Mouse (Mus musculus): ENCODE measurements around the gene Xpr1. TPM values are rescaled to one million over a fixed set of nuclear protein-coding genes. Genes with fewer than 3 reads are reported as not detected.

The Xpr1 gene
- polyA plus RNA-seq, 1 experiment from 2014 or later, result 92.5 TPM

DNA sequence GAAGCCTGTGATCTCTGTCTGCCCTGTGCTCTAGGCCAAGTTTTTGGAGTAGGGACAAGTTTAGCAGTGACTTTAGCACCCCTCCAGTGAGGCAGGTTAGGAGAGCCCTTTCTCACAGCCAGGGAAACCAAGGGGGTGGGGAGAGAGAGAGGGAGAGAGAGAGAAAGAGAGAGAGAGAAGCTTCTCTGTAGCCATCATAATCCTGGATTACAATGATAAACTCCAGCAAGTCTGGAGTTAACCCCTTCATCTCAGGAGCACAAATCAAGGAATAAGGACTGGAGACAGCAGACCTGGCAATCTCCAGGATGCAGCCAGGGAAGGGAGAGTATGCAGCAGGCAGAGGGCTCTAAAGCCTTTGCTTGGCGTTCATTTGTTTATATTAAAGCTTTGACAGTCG lies 181.6 kb downstream of the Xpr1 start:
- H3K36me3 ChIP-seq (ENCODE audit: control insufficient read depth, insufficient read depth), result no peaks in the 10 kb centered on the region
- H3K4me1 ChIP-seq (replicated peaks; ENCODE audit: control insufficient read depth, insufficient read depth, low read length), result peaks cover 53% of the 10 kb centered on the region
- no peak overlapping the region for H3K4me3 ChIP-seq (replicated peaks; ENCODE audit: low read length)
- WGBS, result 18% methylated on average over 2 of the region's 2 CpGs
- H3K27ac ChIP-seq (ENCODE audit: low read length), result no peak overlapping the region
- no peaks in the 10 kb centered on the region for H3K9me3 ChIP-seq (ENCODE audit: control insufficient read depth, low read length)
- no peak overlapping the region; the same call in 1 of the 2 replicates for H3K9ac ChIP-seq (replicated peaks; ENCODE audit: low read depth, low read length)
- H3K4me2 ChIP-seq (ENCODE audit: low read length), result no peak overlapping the region
- H3K27me3 ChIP-seq (replicated peaks; ENCODE audit: control insufficient read depth, insufficient read depth, low read length), result no peaks in the 10 kb centered on the region
- no peak for ATAC-seq

- H3K4me2 ChIP-seq (ENCODE audit: low read length), result peak overlapping the region; percentile 19; the same call in 1 of the 2 replicates
- ATAC-seq, result peak; percentile 65
- H3K4me1 ChIP-seq (replicated peaks; ENCODE audit: control insufficient read depth, insufficient read depth, low read length), result peaks cover 62% of the 10 kb centered on the region
Measured at GRCm38 (mm10) chr1:155233931-155234607, 183.1 kb downstream of the Xpr1 start.

DNA sequence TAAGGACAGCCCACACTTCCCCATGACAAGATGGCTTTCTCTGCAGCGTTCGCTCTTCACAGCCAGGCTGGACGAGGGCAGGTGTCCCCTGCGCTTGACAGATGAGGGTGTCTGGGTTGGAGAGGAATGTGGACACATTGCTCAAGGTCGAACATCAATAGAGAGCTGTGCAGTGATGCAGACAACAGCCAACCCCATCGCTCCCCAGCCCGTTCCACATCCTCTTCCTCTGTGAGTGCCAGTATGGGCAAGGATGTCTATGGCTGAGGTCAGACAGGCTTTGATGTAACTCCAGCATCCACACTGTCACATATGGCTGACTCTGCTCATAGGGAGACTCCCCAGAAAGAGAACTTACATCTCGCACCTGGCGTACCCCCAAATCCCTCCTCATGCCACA lies 183.8 kb downstream of the Xpr1 start:
- Histone ChIP-seq H3K27me3 (replicated peaks; ENCODE audit: control insufficient read depth, insufficient read depth, low read length) (no peaks in the 10 kb centered on the region), H3K4me3 (replicated peaks; ENCODE audit: low read length) (no peak overlapping the region), H3K9ac (replicated peaks; ENCODE audit: low read depth, low read length) (peak overlapping the region; percentile 41; the same call in 1 of the 2 replicates), H3K27ac (ENCODE audit: low read length) (peak overlapping the region; percentile 94), H3K9me3 (ENCODE audit: control insufficient read depth, low read length) (no peaks in the 10 kb centered on the region), H3K4me2 (ENCODE audit: low read length) (no peak overlapping the region), H3K36me3 (ENCODE audit: control insufficient read depth, insufficient read depth) (no peaks in the 10 kb centered on the region), H3K4me1 (replicated peaks; ENCODE audit: control insufficient read depth, insufficient read depth, low read length) (peaks cover 62% of the 10 kb centered on the region)
- ATAC-seq, result 0 out of 2 replicates have a peak, but pooled peaks have one; percentile 9
- WGBS, result 77% methylated on average over 9 of the region's 9 CpGs

More at GRCm38 (mm10) chr1:155233931-155234607, 183.1 kb downstream of the Xpr1 start:
- Histone ChIP-seq H3K4me3 (replicated peaks; ENCODE audit: low read length) (no peak overlapping the region), H3K9ac (replicated peaks; ENCODE audit: low read depth, low read length) (peak overlapping the region; percentile 41), H3K27ac (ENCODE audit: low read length) (peak overlapping the region; percentile 94), H3K27me3 (replicated peaks; ENCODE audit: control insufficient read depth, insufficient read depth, low read length) (no peaks in the 10 kb centered on the region), H3K9me3 (ENCODE audit: control insufficient read depth, low read length) (no peaks in the 10 kb centered on the region), H3K36me3 (ENCODE audit: control insufficient read depth, insufficient read depth) (no peaks in the 10 kb centered on the region)
- WGBS, result 5% methylated on average over 14 of the region's 14 CpGs

DNA sequence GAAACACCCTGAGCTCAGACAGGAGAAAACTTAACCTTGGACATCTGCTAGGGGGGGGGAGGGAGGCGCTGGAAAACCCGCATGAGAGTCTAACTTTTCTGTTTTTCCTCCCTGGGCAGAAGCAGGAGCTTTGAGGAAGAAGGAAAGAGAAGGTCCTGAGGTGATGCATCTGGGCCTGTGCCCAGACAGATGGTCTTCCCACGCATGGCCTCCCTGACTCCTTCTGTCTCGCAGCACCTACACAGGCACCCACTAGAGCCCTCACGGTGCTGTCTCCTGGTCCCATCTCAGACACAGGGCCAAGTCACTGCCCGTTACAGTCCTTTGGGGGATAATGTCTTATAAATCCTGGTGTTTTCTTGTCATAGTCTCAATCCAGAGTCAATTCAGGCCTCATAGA lies 184.4 kb downstream of the Xpr1 start:
- H3K27me3 ChIP-seq (replicated peaks; ENCODE audit: control insufficient read depth, insufficient read depth, low read length), result no peaks in the 10 kb centered on the region
- peaks cover 62% of the 10 kb centered on the region for H3K4me1 ChIP-seq (replicated peaks; ENCODE audit: control insufficient read depth, insufficient read depth, low read length)
- no peak overlapping the region for H3K4me3 ChIP-seq (replicated peaks; ENCODE audit: low read length)
- H3K27ac ChIP-seq (ENCODE audit: low read length), result peak overlapping the region; percentile 8
- no peak overlapping the region for H3K4me2 ChIP-seq (ENCODE audit: low read length)
- ATAC-seq, result no peak
- no peaks in the 10 kb centered on the region for H3K9me3 ChIP-seq (ENCODE audit: control insufficient read depth, low read length)
- H3K9ac ChIP-seq (replicated peaks; ENCODE audit: low read depth, low read length), result no peak overlapping the region
- H3K36me3 ChIP-seq (ENCODE audit: control insufficient read depth, insufficient read depth), result no peaks in the 10 kb centered on the region
- 70% methylated on average over 6 of the region's 6 CpGs for whole genome bisulfite sequencing

- Histone ChIP-seq H3K9me3 (ENCODE audit: control insufficient read depth, low read length) (no peaks in the 10 kb centered on the region), H3K4me1 (replicated peaks; ENCODE audit: control insufficient read depth, insufficient read depth, low read length) (peaks cover 60% of the 10 kb centered on the region), H3K4me3 (replicated peaks; ENCODE audit: low read length) (no peak overlapping the region), H3K27me3 (replicated peaks; ENCODE audit: control insufficient read depth, insufficient read depth, low read length) (no peaks in the 10 kb centered on the region), H3K36me3 (ENCODE audit: control insufficient read depth, insufficient read depth) (no peaks in the 10 kb centered on the region), H3K9ac (replicated peaks; ENCODE audit: low read depth, low read length) (no peak overlapping the region), H3K4me2 (ENCODE audit: low read length) (no peak overlapping the region), H3K27ac (ENCODE audit: low read length) (peak overlapping the region; percentile 8)
- 36% methylated on average over 12 of the region's 12 CpGs for WGBS
- no peak for ATAC-seq
Measured at GRCm38 (mm10) chr1:155232385-155232784, 184.8 kb downstream of the Xpr1 start.

DNA sequence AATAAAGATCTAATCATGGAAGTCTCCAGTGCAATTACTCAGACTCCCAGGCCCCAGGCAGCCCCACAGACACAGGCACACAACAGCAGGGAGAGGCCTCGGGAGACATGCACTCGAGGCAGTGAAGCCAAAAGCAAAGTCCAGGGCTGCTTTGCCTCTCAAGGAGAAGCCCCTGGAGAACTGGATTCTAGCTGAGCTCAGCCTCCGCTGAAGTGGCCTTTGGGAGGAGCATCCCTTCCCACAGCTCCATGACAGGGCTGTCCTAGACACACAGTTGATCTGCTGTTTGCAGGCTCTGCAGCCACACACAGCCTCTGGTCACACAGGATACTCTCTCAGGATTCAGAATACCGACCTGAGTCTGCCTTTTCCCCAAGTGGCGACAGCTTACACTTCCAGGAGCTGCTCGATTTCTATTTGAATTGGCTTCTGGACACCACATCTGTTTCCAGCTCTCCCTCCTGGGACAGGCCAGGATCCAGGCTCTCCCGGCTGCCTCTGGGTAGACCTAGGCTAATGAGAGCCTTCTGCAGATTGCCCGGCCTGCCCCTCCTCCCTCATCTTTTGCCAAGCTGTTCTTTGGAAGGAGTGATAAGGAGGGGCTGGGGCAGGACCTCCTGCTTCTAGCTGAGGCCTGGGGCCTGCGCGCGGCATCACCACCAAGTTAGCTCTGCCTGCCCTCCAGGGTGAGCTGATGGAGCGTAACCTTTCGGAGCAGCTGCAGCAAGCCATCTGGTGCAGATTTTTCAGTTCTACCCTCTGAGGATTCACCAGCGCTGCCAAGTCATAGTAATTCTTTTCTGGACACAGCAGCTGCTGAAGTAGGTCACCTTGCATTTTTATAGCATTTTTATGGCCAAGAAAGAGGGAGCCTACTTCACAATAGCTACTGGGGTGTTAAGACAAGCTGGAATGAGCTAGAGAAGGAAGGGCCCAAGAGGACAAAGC lies 187.5 kb downstream of the Xpr1 start:
- Histone ChIP-seq H3K36me3 (ENCODE audit: control insufficient read depth, insufficient read depth) (no peaks in the 10 kb centered on the region), H3K9me3 (ENCODE audit: control insufficient read depth, low read length) (no peaks in the 10 kb centered on the region), H3K27me3 (replicated peaks; ENCODE audit: control insufficient read depth, insufficient read depth, low read length) (no peaks in the 10 kb centered on the region), H3K4me3 (replicated peaks; ENCODE audit: low read length) (no peak overlapping the region), H3K4me1 (replicated peaks; ENCODE audit: control insufficient read depth, insufficient read depth, low read length) (peaks cover 37% of the 10 kb centered on the region), H3K4me2 (ENCODE audit: low read length) (no peak overlapping the region), H3K9ac (replicated peaks; ENCODE audit: low read depth, low read length) (peak overlapping the region; percentile 1; the same call in 1 of the 2 replicates), H3K27ac (ENCODE audit: low read length) (peak overlapping the region; percentile 51)
- WGBS, result 26% methylated on average over 14 of the region's 14 CpGs
- ATAC-seq, result peak; percentile 32

Small RNA genes within 50 kb of the gene (microRNA-seq; reads per million reads assigned to microRNA genes)
- gene Gm22569, result not detected

Other genes with a start within 250 kb of the Xpr1 start
- 2.8 and 3.3 TPM in 2 replicates for gene BC034090, start 173.0 kb downstream of the Xpr1 start, polyA plus RNA-seq (2015; fragmentation: Nextera tagmentation; extraction: Ambion mirVana)
- gene Acbd6, start 140.7 kb upstream of the Xpr1 start, polyA plus RNA-seq (2015; fragmentation: Nextera tagmentation; extraction: Ambion mirVana), result 84.4 and 87.4 TPM in 2 replicates

Data from forebrain, embryonic 16.5 days (tissue).